Mouse (Mus musculus): Measurements from ENCODE around the gene Myadm. TPM values are rescaled to one million over a fixed set of nuclear protein-coding genes. Genes with fewer than 3 reads are reported as not detected.

Gene Myadm
- polyA plus RNA-seq, 1 experiment from 2014 or later, result 178 TPM

DNA sequence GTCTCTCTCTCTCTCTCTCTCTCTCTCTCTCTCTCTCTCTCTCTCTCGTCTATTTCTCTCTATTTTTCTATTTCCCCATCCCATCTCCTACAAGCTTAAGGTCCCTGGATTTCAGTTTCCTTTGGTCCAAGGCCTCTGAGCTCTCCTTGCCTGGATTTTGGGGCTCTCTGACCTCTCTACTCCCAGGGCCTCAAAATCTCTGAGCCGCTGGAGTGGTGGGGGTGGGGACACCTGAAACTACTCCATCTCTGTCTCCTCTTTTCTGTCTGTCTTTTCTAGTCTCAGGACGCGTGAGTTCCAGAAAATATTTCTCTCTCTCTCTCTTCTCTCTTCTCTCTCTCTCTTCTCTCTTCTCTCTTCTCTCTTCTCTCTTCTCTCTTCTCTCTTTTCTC is 43.3 kb downstream of the Myadm start:
- DNase-seq (ENCODE audit: low spot score), result no peak
- H3K4me1 ChIP-seq (ENCODE audit: control insufficient read depth, insufficient read depth, low read length), result peaks cover 13% of the 10 kb centered on the region; the same call in 1 of the 2 replicates
- H3K9ac ChIP-seq (ENCODE audit: low read depth, low read length), result peak overlapping the region; percentile 81
- WGBS, result under 1% methylated on average over 4 of the region's 4 CpGs
- no peaks in the 10 kb centered on the region for H3K9me3 ChIP-seq (ENCODE audit: control insufficient read depth, low read length)
- H3K27ac ChIP-seq (replicated peaks; ENCODE audit: low read depth, low read length), result peak overlapping the region; percentile 89
- H3K4me2 ChIP-seq (ENCODE audit: low read depth, low read length), result peak overlapping the region; percentile 69
- peak overlapping the region; percentile 70 for H3K4me3 ChIP-seq (ENCODE audit: low read depth, low read length)
- no peaks in the 10 kb centered on the region for H3K27me3 ChIP-seq (replicated peaks; ENCODE audit: control insufficient read depth, insufficient read depth, low read length)
- 0 out of 2 replicates have a peak, but pooled peaks have one; percentile 3 for ATAC-seq (ENCODE audit: low read depth)
- no peaks in the 10 kb centered on the region for H3K36me3 ChIP-seq (ENCODE audit: control insufficient read depth, insufficient read depth, low read length)

DNA sequence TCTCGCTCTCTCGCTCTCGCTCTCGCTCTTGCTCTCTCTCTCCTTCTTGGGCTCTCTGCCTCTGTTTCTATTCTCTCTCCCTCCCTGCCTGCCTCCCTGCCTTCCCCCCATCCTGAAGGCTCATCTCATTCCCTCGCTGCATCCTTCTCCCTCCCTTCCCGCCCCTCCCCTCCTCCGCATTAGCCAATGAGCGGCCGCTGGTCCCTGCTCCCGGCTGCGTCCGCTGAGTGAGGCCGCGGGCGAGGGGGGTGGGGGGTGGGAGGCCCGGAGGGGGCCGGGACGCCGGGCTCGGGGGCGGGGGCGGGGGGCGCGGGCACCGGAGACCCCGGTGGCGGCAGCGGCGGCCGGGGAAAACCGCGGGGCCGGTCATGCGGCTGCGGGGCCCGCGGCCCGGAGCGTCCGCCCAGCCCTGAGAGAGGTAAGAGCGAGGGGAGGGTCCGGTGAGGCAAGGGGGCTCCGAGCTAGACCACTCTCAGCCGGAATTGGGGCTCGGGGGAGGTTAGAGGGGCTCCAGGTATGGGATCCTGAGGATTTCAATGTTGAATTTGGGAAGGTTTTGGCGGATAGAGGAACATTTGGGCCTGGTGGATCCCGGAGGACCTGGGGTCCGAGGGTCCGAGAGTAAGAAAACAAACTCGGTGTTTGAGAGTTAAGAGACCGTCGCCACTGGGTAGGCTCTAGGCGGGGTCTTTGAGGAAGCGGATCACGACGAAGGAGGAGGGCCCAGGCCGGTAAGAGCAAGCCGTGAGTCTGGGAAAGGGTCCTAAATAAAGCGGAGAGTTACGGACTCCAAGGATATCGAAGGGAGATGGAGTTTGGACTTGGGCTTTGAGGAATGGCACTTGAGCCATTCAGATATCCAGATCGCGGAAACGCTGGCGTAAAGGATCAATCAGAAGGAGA is 44.0 kb downstream of the Myadm start, which contains the start of gene Cacng7:
Cacng7 (plus strand) TSS at position 337 of the 903 bp plus-strand sequence.
- peak; percentile 71 for ATAC-seq (ENCODE audit: low read depth)
- Histone ChIP-seq H3K27ac (replicated peaks; ENCODE audit: low read depth, low read length) (peak within 1 kb of the TSS; percentile 89), H3K36me3 (ENCODE audit: control insufficient read depth, insufficient read depth, low read length) (no peaks in the 10 kb centered on the region), H3K27me3 (replicated peaks; ENCODE audit: control insufficient read depth, insufficient read depth, low read length) (no peaks in the 10 kb centered on the region), H3K9ac (ENCODE audit: low read depth, low read length) (peak within 1 kb of the TSS; percentile 81), H3K4me3 (ENCODE audit: low read depth, low read length) (peak within 1 kb of the TSS; percentile 70), H3K4me1 (ENCODE audit: control insufficient read depth, insufficient read depth, low read length) (peaks cover 13% of the 10 kb centered on the region; the same call in 1 of the 2 replicates), H3K4me2 (ENCODE audit: low read depth, low read length) (peak within 1 kb of the TSS; percentile 69), H3K9me3 (ENCODE audit: control insufficient read depth, low read length) (no peaks in the 10 kb centered on the region)
- peak; percentile 88 for DNase-seq (ENCODE audit: low spot score)
- 4% methylated on average over 64 of the region's 65 CpGs for WGBS

DNA sequence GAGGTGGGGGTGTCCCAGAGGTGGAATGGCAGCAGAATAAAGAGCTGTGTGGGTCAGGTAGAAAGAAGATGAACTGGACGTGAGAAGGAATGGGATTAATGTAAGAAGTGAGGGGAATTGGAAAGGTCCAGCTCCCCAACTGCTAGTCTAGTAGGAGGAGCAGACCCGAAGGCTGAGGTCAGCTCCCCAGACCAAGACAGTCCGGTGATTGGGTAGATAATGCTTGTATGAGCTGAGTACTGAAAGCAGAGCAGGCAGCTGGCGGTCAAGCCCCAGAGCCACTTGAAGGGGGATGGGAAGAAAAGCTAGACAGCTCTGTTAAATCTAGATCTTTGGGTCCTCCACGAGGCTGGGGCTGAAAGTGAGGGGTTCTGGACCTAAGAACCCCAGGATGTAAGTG is 44.7 kb downstream of the Myadm start:
- peak; percentile 9 for DNase-seq (ENCODE audit: low spot score)

DNA sequence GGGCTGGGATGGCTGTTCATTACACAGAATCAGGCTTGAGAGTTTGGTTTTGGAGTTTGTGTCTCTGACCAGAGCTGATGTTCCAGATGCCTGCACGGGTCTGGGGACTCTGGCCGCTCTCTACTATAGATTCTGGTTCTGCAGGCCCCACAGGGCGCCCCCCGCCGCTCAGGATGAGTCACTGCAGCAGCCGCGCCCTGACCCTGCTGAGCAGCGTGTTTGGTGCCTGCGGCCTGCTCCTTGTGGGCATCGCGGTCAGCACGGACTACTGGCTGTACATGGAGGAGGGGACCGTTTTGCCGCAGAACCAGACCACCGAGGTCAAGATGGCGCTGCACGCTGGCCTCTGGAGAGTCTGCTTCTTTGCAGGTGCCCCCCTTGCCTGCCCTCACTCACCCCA is 47.5 kb downstream of the Myadm start:
- H3K27me3 ChIP-seq (replicated peaks; ENCODE audit: control insufficient read depth, insufficient read depth, low read length), result no peaks in the 10 kb centered on the region
- H3K4me1 ChIP-seq (ENCODE audit: control insufficient read depth, insufficient read depth, low read length), result peaks cover 9% of the 10 kb centered on the region; the same call in 1 of the 2 replicates
- no peak for ATAC-seq (ENCODE audit: low read depth)
- no peak overlapping the region for H3K4me3 ChIP-seq (ENCODE audit: low read depth, low read length)
- no peaks in the 10 kb centered on the region for H3K9me3 ChIP-seq (ENCODE audit: control insufficient read depth, low read length)
- DNase-seq (ENCODE audit: low spot score), result no peak
- 72% methylated on average over 17 of the region's 17 CpGs for WGBS
- H3K4me2 ChIP-seq (ENCODE audit: low read depth, low read length), result no peak overlapping the region
- no peak overlapping the region for H3K27ac ChIP-seq (replicated peaks; ENCODE audit: low read depth, low read length)
- peaks cover 11% of the 10 kb centered on the region for H3K36me3 ChIP-seq (ENCODE audit: control insufficient read depth, insufficient read depth, low read length)
- no peak overlapping the region for H3K9ac ChIP-seq (ENCODE audit: low read depth, low read length)

More for the DNA sequence above, 44.7 kb downstream of the Myadm start:
- 11% methylated on average over 5 of the region's 5 CpGs for WGBS
- Histone ChIP-seq H3K36me3 (ENCODE audit: control insufficient read depth, insufficient read depth, low read length) (no peaks in the 10 kb centered on the region), H3K27ac (replicated peaks; ENCODE audit: low read depth, low read length) (peak overlapping the region; percentile 89; the same call in 1 of the 2 replicates), H3K9ac (ENCODE audit: low read depth, low read length) (peak overlapping the region; percentile 81), H3K4me3 (ENCODE audit: low read depth, low read length) (peak overlapping the region; percentile 70), H3K4me1 (ENCODE audit: control insufficient read depth, insufficient read depth, low read length) (peaks cover 13% of the 10 kb centered on the region; the same call in 1 of the 2 replicates), H3K9me3 (ENCODE audit: control insufficient read depth, low read length) (no peaks in the 10 kb centered on the region), H3K4me2 (ENCODE audit: low read depth, low read length) (peak overlapping the region; percentile 69), H3K27me3 (replicated peaks; ENCODE audit: control insufficient read depth, insufficient read depth, low read length) (no peaks in the 10 kb centered on the region)
- no peak for ATAC-seq (ENCODE audit: low read depth)

DNA sequence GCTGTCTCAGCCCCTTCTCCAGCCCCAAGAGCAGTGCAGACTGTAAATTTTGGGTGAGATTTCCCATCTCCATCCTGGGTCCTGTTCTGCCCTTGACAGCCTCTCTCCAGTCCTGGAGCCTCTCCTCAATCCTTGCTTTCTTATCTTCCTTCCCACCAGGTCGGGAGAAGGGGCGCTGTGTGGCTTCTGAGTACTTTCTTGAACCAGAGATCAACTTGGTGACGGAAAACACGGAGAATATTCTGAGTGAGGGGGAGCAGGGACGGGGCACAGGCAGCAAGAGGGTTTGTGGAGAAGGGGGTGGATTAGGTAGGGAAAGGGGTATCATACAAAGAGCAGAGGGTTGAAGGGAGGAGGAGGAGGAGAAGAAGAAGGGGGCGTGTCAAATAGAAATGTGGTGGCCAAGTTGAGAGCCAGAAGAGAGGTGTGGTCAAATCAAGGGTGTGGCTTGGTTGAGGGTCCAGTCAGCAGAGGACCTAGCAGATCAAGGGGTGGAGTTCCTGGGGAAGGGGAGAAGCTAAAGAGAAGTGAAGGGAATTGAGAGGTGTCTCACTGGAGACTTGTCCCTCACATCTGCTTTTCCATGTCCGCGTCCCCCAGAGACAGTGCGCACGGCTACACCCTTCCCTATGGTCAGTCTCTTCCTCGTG is 49.5 kb downstream of the Myadm start:
- Histone ChIP-seq H3K4me1 (ENCODE audit: control insufficient read depth, insufficient read depth, low read length) (peaks cover 9% of the 10 kb centered on the region; the same call in 1 of the 2 replicates), H3K4me3 (ENCODE audit: low read depth, low read length) (no peak overlapping the region), H3K4me2 (ENCODE audit: low read depth, low read length) (no peak overlapping the region), H3K36me3 (ENCODE audit: control insufficient read depth, insufficient read depth, low read length) (peaks cover 23% of the 10 kb centered on the region), H3K27ac (replicated peaks; ENCODE audit: low read depth, low read length) (no peak overlapping the region), H3K9me3 (ENCODE audit: control insufficient read depth, low read length) (no peaks in the 10 kb centered on the region), H3K27me3 (replicated peaks; ENCODE audit: control insufficient read depth, insufficient read depth, low read length) (no peaks in the 10 kb centered on the region), H3K9ac (ENCODE audit: low read depth, low read length) (no peak overlapping the region)
- ATAC-seq (ENCODE audit: low read depth) (no peak), DNase-seq (ENCODE audit: low spot score) (no peak)
- WGBS, result 84% methylated on average over 9 of the region's 11 CpGs

DNA sequence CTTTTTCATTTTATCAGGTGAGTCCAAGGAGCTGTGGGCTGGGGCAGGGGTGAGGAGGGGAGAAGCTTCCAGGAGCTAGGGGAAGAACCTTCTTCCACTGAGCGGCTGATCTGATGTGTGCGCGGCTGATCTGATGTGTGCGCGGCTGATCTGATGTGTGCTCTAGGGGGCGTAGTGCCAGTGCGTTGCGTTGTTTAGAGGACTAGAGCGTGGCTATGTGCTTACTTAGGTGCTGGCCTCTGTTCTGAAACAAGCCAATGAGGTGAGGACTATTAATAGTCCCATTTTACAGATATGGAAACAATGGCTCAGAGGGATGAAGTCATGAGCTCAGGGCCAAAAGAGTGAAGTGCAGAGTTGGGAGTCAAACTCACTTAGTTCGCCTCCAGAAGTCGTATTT is 50.1 kb downstream of the Myadm start:
- Histone ChIP-seq H3K4me2 (ENCODE audit: low read depth, low read length) (no peak overlapping the region), H3K9me3 (ENCODE audit: control insufficient read depth, low read length) (no peaks in the 10 kb centered on the region), H3K4me3 (ENCODE audit: low read depth, low read length) (no peak overlapping the region), H3K27me3 (replicated peaks; ENCODE audit: control insufficient read depth, insufficient read depth, low read length) (no peaks in the 10 kb centered on the region), H3K4me1 (ENCODE audit: control insufficient read depth, insufficient read depth, low read length) (peaks cover 3% of the 10 kb centered on the region; the same call in 1 of the 2 replicates), H3K9ac (ENCODE audit: low read depth, low read length) (no peak overlapping the region), H3K27ac (replicated peaks; ENCODE audit: low read depth, low read length) (no peak overlapping the region), H3K36me3 (ENCODE audit: control insufficient read depth, insufficient read depth, low read length) (peaks cover 27% of the 10 kb centered on the region)
- ATAC-seq (ENCODE audit: low read depth) (no peak), DNase-seq (ENCODE audit: low spot score) (no peak)
- WGBS, result 93% methylated on average over 11 of the region's 11 CpGs

DNA sequence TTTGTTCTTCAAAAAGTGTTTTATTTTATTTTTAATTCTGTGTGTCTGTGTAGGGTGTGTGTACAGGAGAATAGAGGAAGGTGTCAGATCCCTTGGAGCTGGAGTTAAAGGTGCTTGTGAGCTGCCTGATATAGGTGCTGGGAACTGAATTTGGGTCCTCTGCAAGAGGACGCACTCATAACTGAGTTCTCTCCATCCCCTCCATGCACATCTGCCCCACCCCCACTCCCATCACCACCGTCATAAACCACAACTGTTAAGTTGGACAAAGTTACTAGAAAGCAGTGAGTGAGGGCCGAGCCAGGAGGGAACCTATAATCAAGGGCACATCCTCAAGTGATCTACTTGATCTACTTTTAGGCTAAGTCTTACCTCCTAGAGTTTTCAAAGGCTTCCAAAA is 55.0 kb downstream of the Myadm start:
- Histone ChIP-seq H3K36me3 (ENCODE audit: control insufficient read depth, insufficient read depth, low read length) (peaks cover 59% of the 10 kb centered on the region), H3K4me1 (ENCODE audit: control insufficient read depth, insufficient read depth, low read length) (no peaks in the 10 kb centered on the region), H3K4me2 (ENCODE audit: low read depth, low read length) (no peak overlapping the region), H3K9me3 (ENCODE audit: control insufficient read depth, low read length) (no peaks in the 10 kb centered on the region), H3K4me3 (ENCODE audit: low read depth, low read length) (no peak overlapping the region), H3K27ac (replicated peaks; ENCODE audit: low read depth, low read length) (no peak overlapping the region), H3K9ac (ENCODE audit: low read depth, low read length) (no peak overlapping the region), H3K27me3 (replicated peaks; ENCODE audit: control insufficient read depth, insufficient read depth, low read length) (no peaks in the 10 kb centered on the region)
- DNase-seq (ENCODE audit: low spot score) (no peak), ATAC-seq (ENCODE audit: low read depth) (no peak)
- WGBS, result 91% methylated on average over 3 of the region's 3 CpGs

DNA sequence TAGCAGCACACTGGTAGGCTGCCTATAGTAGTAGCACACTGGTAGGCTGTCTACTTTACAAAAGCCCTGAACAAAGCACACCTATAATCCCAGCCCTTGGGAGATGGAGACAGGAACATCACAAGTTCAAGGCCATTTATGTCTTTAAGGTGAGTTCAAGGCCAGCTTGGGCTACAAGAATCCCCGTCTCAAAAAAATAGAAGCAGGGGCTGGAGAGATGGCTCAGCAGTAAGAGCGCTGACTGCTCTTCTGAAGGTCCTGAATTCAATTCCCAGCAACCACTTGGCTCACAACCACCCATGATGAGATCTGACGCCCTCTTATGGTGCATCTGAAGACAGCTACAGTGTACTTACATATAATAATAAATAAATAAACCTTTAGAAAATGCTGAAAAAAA is 56.4 kb downstream of the Myadm start:
- H3K36me3 ChIP-seq (ENCODE audit: control insufficient read depth, insufficient read depth, low read length), result peaks cover 62% of the 10 kb centered on the region
- no peak overlapping the region for H3K4me2 ChIP-seq (ENCODE audit: low read depth, low read length)
- H3K27ac ChIP-seq (replicated peaks; ENCODE audit: low read depth, low read length), result no peak overlapping the region
- no peaks in the 10 kb centered on the region for H3K9me3 ChIP-seq (ENCODE audit: control insufficient read depth, low read length)
- H3K9ac ChIP-seq (ENCODE audit: low read depth, low read length), result no peak overlapping the region
- no peaks in the 10 kb centered on the region for H3K4me1 ChIP-seq (ENCODE audit: control insufficient read depth, insufficient read depth, low read length)
- no peak overlapping the region for H3K4me3 ChIP-seq (ENCODE audit: low read depth, low read length)
- WGBS, result 93% methylated on average over 3 of the region's 3 CpGs
- no peaks in the 10 kb centered on the region for H3K27me3 ChIP-seq (replicated peaks; ENCODE audit: control insufficient read depth, insufficient read depth, low read length)
- DNase-seq (ENCODE audit: low spot score), result no peak
- no peak for ATAC-seq (ENCODE audit: low read depth)

Measured in embryonic facial prominence, embryonic 14.5 days (tissue).